16 mouse cellular contexts compared by ENCODE assay signal in genomic region chr2:71473830-71474229, GRCm38 (mm10). TPM values are rescaled to one million over a fixed set of nuclear protein-coding genes. Genes with fewer than 3 reads are reported as not detected.
"Had no signal": no experiment of that assay in that cellular context is flagged by ENCODE, and none has a peak within 500 bp of the region (broad histone marks: within the 10 kb centered on the region; RNA-seq: fewer than 3 reads in every experiment).

No protein-coding gene starts in this region.

- H3K27me3 ChIP-seq: limb, embryonic 12.5 days; liver, embryonic 15.5 days; midbrain, embryonic 15.5 days; neural tube, embryonic 13.5 days had no signal

- H3K27ac ChIP-seq: layer of hippocampus, adult 2 months; liver, embryonic 15.5 days; midbrain, embryonic 15.5 days; neural tube, embryonic 13.5 days had no signal

- DNase-seq: kidney, adult 8-10 months; liver; lung, adult 2 months; lung, postnatal 36 days; right cerebral cortex, adult 18-20 months; right cerebral cortex, postnatal 25 days; thymus, postnatal 36 days had no signal

- H3K9ac ChIP-seq: limb, embryonic 12.5 days; liver, embryonic 15.5 days; midbrain, embryonic 15.5 days had no signal

- H3K4me3 ChIP-seq: layer of hippocampus, adult 2 months; limb, embryonic 12.5 days; liver, embryonic 15.5 days; midbrain, embryonic 15.5 days; neural tube, embryonic 13.5 days had no signal

- H3K9me3 ChIP-seq: liver, embryonic 15.5 days; midbrain, embryonic 15.5 days; neural tube, embryonic 13.5 days had no signal

- ATAC-seq: lung, postnatal 0 days; midbrain, embryonic 15.5 days had no signal

- H3K4me2 ChIP-seq: limb, embryonic 12.5 days; liver, embryonic 15.5 days; midbrain, embryonic 15.5 days; neural tube, embryonic 13.5 days had no signal

- H3K4me1 ChIP-seq: midbrain, embryonic 15.5 days had no signal

- H3K36me3 ChIP-seq: limb, embryonic 12.5 days; liver, embryonic 15.5 days; midbrain, embryonic 15.5 days; neural tube, embryonic 13.5 days had no signal

RNA-seq across cellular contexts. Expression of gene Dlx1, which starts 54.1 kb away (rescaled TPM):
- total RNA-seq: megakaryocyte progenitor cell, adult 5-6 weeks; monocyte, adult 5-6 weeks had no signal
- polyA plus RNA-seq: kidney, embryonic 16.5 days; lung, postnatal 0 days had no signal
